Mouse (Mus musculus) heart, embryonic 16.5 days (tissue): Measurements from ENCODE around the gene Clca3a2. TPM values are rescaled to one million over a fixed set of nuclear protein-coding genes. Genes with fewer than 3 reads are reported as not detected.
"Not testable (repeated sequence)": the region's sequence is repeated elsewhere in the genome, so short reads cannot be mapped to it uniquely, and the experiment has no call there.

Source experiments
- ATAC-seq: fragments of 200-750 bp; cut with Nextera tagmentation; replicated peaks from 2 replicates; pipeline ENCODE4 v1.8.0; 2017; ENCODE audit warnings: moderate number of reproducible peaks; ENCODE audit not compliant: insufficient read depth, low FRiP score; ENCODE audit errors: extremely low read depth
- H3K27ac ChIP-seq: fragments of 300-500 bp; sonication (generic); 2 replicates; pipeline ENCODE4 v1.5.1; 2014; ENCODE audit warnings: mild to moderate bottlenecking, low read length, control low read depth, moderate library complexity
- H3K27me3 ChIP-seq: fragments of 300-500 bp; sonication (generic); 2 replicates; pipeline ENCODE4 v1.6.1; 2014; ENCODE audit warnings: low read length, mixed read lengths; ENCODE audit not compliant: control insufficient read depth, insufficient read depth
- H3K36me3 ChIP-seq: fragments of 300-500 bp; sonication (generic); 2 replicates; pipeline ENCODE4 v1.6.1; 2014; ENCODE audit not compliant: control insufficient read depth, insufficient read depth
- H3K4me1 ChIP-seq: fragments of 300-500 bp; sonication (generic); 2 replicates; pipeline ENCODE4 v1.6.1; 2014; ENCODE audit warnings: low read length, mixed read lengths; ENCODE audit not compliant: control insufficient read depth, insufficient read depth
- H3K4me2 ChIP-seq: fragments of 300-500 bp; sonication (generic); 2 replicates; pipeline ENCODE4 v1.6.1; 2014; ENCODE audit warnings: low read depth, mild to moderate bottlenecking, control low read depth, low read length
- H3K4me3 ChIP-seq: fragments of 300-500 bp; sonication (generic); 2 replicates; pipeline ENCODE4 v1.5.1; 2014; ENCODE audit warnings: mild to moderate bottlenecking, control low read depth, low read length
- H3K9ac ChIP-seq: fragments of 300-500 bp; sonication (generic); 2 replicates; pipeline ENCODE4 v1.6.1; 2014; ENCODE audit warnings: low read length, control low read depth
- H3K9me3 ChIP-seq: fragments of 300-500 bp; sonication (generic); replicated peaks from 2 replicates; pipeline ENCODE4 v1.6.1; 2016; ENCODE audit warnings: low read length; ENCODE audit not compliant: control insufficient read depth
- WGBS: fragments of 180-500 bp; shearing (Covaris S2); extraction: QIAGEN DNeasy Blood & Tissue Kit; methylation state at CpG from one replicate; pipeline ENCODE4 v1.1.7; 2014; 5-methylcytosine and 5-hydroxymethylcytosine counted together
- polyA plus RNA-seq: library from polyadenylated mRNA; unstranded; fragments of >200 nt; fragmentation: Nextera tagmentation; extraction: Ambion mirVana; gene quantifications from 2 replicates; pipeline ENCODE4 v1.2.1, GENCODE M21; 2015

Clca3a2 gene
- 3.9 and 6.6 TPM in 2 replicates for polyA plus RNA-seq

DNA sequence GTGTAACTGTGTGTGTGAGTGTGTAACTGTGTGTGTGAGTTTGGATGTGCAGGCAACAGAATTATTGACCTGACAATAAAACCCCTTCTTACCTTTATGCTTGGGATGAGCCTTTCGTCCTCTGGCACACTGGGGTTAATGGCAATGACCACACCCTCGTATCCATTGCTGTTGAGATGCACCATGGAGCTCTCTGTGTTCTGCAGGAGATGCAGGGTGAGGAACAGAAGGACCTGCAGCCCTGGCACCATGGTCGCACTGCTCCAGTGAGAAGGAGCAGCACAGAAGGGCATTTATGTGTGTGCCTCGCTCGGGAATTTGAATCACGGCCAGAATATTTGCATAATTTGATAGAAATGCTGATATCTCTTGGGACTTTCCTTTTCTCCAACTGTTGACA is at the start of gene Clca3a2:
Gene Clca3a2, minus strand, starts transcription at position 276 of the 400 bp plus-strand sequence.
- H3K27ac ChIP-seq, H3K4me2 ChIP-seq, H3K9ac ChIP-seq, H3K9me3 ChIP-seq, H3K27me3 ChIP-seq, H3K4me1 ChIP-seq, H3K36me3 ChIP-seq, ATAC-seq, H3K4me3 ChIP-seq: not testable (repeated sequence)
- 49% methylated on average over 6 of the region's 6 CpGs for WGBS

DNA sequence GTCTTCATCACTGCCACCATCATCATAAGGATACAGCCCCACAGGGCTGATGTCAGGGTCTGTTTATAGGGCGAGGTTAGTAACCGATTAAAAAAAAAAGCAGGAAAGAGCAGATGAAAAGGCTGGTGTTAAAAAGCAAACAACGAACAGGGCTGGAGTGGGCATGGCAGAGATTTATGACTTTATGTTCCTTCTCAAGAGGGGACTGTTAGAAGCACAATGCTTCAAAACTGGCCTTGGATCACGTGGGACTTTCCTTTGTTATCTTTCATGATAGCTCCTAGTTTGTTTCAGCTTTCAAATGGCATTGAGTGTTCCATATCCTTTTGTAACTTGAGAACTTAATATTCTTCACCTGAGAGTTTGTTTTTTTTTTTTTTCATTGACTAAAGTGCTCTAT is 30.3 kb upstream of the Clca3a2 start:
- ATAC-seq = no peak
- H3K36me3 ChIP-seq = no peaks in the 10 kb centered on the region
- no peak overlapping the region for H3K9ac ChIP-seq
- H3K27me3 ChIP-seq = no peaks in the 10 kb centered on the region
- H3K4me2 ChIP-seq = no peak overlapping the region
- no peak overlapping the region for H3K4me3 ChIP-seq
- no peaks in the 10 kb centered on the region for H3K4me1 ChIP-seq
- no peaks in the 10 kb centered on the region for H3K9me3 ChIP-seq
- no peak overlapping the region for H3K27ac ChIP-seq
- WGBS = 50% methylated on average over 4 of the region's 4 CpGs

DNA sequence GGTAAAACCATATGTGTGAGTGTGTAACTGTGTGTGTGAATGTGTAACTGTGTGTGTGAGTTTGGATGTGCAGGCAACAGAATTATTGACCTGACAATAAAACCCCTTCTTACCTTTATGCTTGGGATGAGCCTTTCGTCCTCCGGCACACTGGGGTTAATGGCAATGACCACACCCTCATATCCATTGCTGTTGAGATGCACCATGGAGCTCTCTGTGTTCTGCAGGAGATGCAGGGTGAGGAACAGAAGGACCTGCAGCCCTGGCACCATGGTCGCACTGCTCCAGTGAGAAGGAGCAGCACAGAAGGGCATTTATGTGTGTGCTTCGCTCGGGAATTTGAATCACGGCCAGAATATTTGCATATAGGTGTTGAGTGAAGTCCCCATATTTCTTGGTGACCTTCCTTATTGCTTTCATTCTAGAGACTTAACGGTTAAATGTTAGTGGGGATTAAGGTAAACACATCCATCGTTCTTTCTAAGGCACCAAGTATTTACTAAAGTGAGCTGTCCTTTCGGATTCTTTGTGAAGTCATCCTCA is 29.8 kb upstream of the Clca3a2 start, which contains the start of gene Clca3b:
Gene Clca3b, minus strand, starts transcription at position 344 of the 543 bp plus-strand sequence.
- H3K9me3 ChIP-seq, H3K9ac ChIP-seq, H3K27me3 ChIP-seq, H3K27ac ChIP-seq, H3K4me3 ChIP-seq, ATAC-seq, H3K4me2 ChIP-seq, H3K36me3 ChIP-seq, H3K4me1 ChIP-seq: not testable (repeated sequence)
- WGBS = 81% methylated on average over 9 of the region's 9 CpGs

DNA sequence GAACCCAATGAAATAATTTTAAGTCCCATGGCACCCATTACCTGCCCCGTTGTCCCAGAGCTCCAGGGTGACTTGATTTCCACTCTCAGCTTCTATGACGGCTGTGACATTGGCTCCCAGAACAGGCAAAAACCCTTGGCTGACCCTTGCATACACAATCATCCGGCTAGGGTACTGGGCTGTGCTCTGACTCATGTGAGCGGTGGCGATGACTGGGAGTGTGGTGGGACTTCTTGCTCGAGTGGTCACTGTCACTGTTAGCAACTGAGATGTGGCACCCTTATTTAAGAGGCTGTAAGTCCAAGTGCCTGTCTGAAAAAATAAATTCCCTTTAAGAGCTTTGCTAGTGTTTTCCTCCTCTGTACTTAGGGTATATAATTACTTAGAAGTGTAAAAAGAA is 8.0 kb upstream of the Clca3a2 start:
- no peak for ATAC-seq
- Histone ChIP-seq H3K4me1 (no peaks in the 10 kb centered on the region), H3K4me2 (no peak overlapping the region), H3K27me3 (no peaks in the 10 kb centered on the region), H3K36me3 (no peaks in the 10 kb centered on the region), H3K27ac (no peak overlapping the region), H3K4me3 (no peak overlapping the region), H3K9ac (no peak overlapping the region), H3K9me3 (no peaks in the 10 kb centered on the region)
- 71% methylated on average over 6 of the region's 6 CpGs for WGBS

DNA sequence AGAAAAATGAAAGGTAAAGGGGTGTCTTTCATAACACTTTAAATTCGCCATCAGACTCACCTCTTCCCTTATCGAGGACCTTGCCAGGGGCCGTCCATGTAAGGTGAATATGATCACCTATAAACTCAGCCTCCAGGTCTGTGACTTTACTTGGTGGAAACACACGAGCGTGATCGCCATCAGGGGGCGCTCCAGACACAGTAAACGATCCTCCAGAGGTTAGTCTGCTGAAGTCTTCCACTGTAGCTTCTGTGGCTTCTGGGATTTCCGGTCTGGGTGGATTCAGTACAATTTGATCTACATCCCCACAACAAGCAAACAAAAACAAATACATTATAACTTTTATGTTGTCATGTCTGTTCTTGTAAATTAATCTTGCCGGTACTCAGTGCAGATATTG is 5.9 kb upstream of the Clca3a2 start:
- H3K9me3 ChIP-seq = no peaks in the 10 kb centered on the region
- H3K27ac ChIP-seq = no peak overlapping the region
- WGBS = 15% methylated on average over 10 of the region's 10 CpGs
- no peaks in the 10 kb centered on the region for H3K27me3 ChIP-seq
- H3K9ac ChIP-seq = no peak overlapping the region
- H3K4me1 ChIP-seq = no peaks in the 10 kb centered on the region
- H3K36me3 ChIP-seq = no peaks in the 10 kb centered on the region
- H3K4me3 ChIP-seq = no peak overlapping the region
- ATAC-seq = peak; percentile 37; the same call in 1 of the 2 replicates
- no peak overlapping the region for H3K4me2 ChIP-seq

DNA sequence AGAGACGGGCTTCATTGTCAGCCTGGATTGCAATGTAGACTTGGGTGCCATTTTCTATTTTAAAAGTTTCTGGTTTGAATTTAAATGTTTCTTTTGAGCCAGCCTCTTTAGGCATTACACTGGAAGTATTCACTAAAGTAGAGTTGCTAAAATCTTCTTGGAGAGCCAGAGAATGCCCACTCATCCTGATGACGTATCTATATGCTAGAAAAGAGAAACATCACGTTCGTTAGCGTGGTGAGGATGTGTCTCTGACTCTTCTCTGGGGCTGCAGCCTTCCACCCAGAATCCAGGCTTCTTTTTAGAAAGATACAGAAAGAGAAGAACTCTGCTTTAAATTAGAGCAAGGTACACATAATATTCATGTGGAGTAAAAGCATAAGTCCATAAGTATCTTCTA is 4.0 kb upstream of the Clca3a2 start:
- no peak for ATAC-seq
- Histone ChIP-seq H3K36me3 (no peaks in the 10 kb centered on the region), H3K27ac (no peak overlapping the region), H3K27me3 (no peaks in the 10 kb centered on the region), H3K4me3 (no peak overlapping the region), H3K9me3 (no peaks in the 10 kb centered on the region), H3K4me2 (no peak overlapping the region), H3K4me1 (no peaks in the 10 kb centered on the region), H3K9ac (no peak overlapping the region)
- 81% methylated on average over 5 of the region's 5 CpGs for WGBS

DNA sequence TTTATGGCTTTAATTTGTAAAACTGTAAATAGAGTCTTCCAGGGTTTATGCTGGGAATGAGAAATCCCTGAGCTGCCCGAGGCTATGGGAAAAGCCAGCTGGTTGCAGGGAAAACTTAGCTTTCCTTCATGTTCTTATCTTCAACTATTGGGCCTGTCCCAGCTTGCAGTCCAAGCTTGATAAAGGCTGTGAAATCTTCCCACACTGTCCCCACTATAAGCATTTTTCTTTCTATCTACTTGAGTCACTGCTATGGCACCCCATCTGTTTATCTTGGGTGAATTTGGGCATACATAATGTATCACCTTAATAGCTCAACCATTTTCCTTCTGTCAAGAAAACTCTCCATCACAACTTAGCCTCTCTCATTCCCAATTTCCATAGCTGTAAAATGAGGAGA is 1.3 kb upstream of the Clca3a2 start:
- no peak overlapping the region for H3K27ac ChIP-seq
- no peaks in the 10 kb centered on the region for H3K4me1 ChIP-seq
- H3K9me3 ChIP-seq = no peaks in the 10 kb centered on the region
- H3K36me3 ChIP-seq = no peaks in the 10 kb centered on the region
- 33% methylated on average over 1 of the region's 1 CpGs for WGBS
- no peak overlapping the region for H3K9ac ChIP-seq
- no peak overlapping the region for H3K4me2 ChIP-seq
- no peaks in the 10 kb centered on the region for H3K27me3 ChIP-seq
- H3K4me3 ChIP-seq = no peak overlapping the region
- no peak for ATAC-seq

DNA sequence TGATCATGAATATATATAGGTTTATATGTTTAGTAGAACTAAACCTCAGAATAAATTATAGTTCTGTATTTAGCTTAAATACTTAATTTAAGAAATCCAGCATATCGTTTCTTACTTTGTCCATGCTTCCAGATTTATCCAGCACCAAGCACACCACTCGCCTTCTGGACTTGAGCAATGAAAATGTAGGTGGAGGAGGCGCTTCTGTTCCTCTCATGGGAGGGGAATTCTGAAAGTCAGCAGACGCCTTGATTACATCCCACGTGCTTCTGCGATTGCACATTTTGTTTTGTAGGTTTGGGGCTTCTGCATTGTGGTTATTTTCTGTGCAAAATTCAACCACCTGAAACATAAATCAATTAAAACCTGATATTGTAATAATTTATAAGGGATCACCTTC is 6.0 kb downstream of the Clca3a2 start:
- H3K27me3 ChIP-seq, H3K36me3 ChIP-seq, ATAC-seq, H3K9ac ChIP-seq, H3K27ac ChIP-seq, H3K9me3 ChIP-seq, H3K4me3 ChIP-seq, H3K4me1 ChIP-seq, H3K4me2 ChIP-seq: not testable (repeated sequence)
- 79% methylated on average over 6 of the region's 6 CpGs for WGBS

DNA sequence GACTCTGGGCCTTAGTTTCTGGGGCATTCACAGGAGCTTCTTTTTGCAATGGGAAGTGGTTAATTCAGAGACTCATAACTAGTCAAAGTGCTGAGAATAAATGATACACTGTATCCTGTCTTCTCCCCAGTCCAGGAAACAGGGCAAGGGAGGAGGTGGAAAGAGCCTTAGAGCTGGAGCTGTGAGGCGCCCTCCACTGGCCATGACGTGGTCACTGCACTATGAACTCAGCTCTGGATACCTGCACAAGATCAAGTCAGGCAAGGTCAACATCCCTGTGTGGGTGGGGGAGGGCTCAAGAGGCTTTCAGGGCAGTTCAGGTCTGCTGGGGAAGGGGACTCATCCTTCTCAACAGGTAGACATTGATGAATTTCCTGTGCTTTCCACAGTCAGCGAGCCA is 7.5 kb downstream of the Clca3a2 start:
- no peak for ATAC-seq
- Histone ChIP-seq H3K9ac (no peak overlapping the region), H3K4me2 (no peak overlapping the region), H3K4me1 (no peaks in the 10 kb centered on the region), H3K4me3 (no peak overlapping the region), H3K9me3 (no peaks in the 10 kb centered on the region), H3K36me3 (no peaks in the 10 kb centered on the region), H3K27ac (no peak overlapping the region), H3K27me3 (no peaks in the 10 kb centered on the region)
- WGBS = 37% methylated on average over 3 of the region's 3 CpGs
